Mouse (Mus musculus) urinary bladder, adult 2 months (tissue): ENCODE measurements around the gene Tbc1d1. TPM values are rescaled to one million over a fixed set of nuclear protein-coding genes. Genes with fewer than 3 reads are reported as not detected.

Experiments used
- DNase-seq: peaks from one replicate; pipeline ENCODE4 v3.0.0; 2022; ENCODE audit warnings: low spot score
- polyA plus RNA-seq: library from polyadenylated mRNA; depleted of rRNA; stranded (reverse); fragments of >200 nt; gene quantifications from 2 replicates; pipeline ENCODE4 v1.2.3, GENCODE M21; 2012; rRNA removed

Tbc1d1 gene
- polyA plus RNA-seq, result 41.2 and 42.3 TPM in 2 replicates

DNA sequence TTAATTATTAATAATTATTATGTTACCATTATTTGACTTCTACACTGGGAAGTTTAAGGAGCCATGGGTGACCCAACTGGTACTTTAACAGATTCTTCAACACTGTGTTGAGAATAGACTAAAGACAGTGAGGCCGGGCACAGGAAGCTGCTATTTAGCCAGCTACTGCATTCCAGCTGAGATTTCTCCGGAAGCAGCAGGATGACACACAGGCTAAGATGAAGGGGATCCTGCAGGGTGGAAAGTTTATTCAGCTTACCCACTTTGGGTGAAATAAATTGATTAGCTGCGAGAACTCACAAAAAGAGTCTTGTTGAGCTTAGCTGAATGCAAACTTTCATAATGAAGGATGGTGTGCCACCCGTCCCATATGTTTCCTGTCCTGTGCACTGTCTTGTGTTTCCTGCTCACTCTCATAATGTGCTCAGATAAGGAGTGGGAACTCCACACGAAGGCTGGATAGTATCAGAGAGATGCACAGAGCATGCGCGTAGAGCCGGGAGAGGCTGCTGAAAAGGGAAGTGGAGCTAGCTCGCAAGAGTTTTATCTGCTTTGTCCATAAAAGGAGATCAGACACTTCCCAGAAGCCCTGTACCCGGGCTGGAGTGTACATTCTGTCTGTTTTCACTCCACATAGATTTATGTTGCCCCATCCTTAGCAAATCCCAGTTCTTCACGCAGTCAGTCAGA is at the start of gene Tbc1d1:
Gene Tbc1d1, plus strand, starts transcription at position 445 of the 690 bp plus-strand sequence.
- no peak for DNase-seq

DNA sequence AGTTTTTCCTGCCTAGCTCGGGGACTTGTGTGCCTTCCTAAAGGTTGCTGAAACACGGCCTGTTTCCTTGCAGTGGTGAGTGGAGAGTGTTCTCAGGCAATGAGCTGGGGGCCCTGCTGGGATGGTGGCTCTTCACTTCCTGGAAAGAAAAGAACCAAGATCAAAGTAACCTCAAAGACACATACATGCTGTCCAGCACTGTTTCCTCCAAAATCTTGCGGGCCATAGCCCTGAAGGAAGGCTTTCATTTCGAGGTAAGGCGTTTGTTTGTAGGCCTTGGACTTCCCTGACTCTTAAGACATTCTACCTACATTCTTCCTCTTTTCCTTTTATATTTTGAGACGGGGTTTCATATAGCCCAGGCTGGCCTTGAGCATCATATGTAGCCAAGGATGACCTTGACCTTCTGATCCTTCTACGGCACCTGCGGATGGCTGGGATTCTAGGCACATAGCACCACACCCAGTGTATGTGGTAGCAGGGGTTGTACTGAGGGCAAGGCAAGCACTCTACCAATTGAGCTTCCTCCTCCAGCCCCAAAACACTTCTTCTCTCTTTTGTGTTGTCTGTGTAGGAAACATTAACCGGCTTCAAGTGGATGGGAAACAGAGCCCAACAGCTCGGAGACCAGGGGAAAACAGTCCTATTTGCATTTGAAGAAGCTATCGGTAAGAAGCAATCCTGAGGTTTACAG is 48.4 kb upstream of the Tbc1d1 start:
- DNase-seq, result no peak

- DNase-seq, result no peak
These were observed 46.9 kb upstream of the Tbc1d1 start for GRCm38 (mm10) chr5:64109217-64109616.

- no peak for DNase-seq
These were observed 43.7 kb upstream of the Tbc1d1 start for GRCm38 (mm10) chr5:64112360-64112759.

DNA sequence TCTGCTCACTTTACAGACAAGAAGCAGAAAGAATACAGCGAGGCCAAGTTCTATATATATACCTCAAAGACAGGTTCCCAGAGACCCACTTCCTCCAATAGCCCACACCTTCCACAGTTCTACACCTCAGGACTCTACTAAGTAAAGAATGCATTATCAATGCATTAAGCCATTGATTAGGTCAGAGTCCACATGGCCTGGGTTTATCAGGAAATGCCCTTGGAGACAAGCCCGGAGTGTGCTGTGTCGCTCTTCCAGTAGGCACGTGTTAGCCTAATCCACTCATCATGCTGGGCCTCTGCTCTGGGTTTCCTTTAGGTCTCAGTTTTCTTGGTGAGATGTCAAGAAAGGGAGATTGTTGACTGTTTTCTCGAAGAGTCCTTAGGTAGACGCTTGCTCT is 41.9 kb upstream of the Tbc1d1 start:
- no peak for DNase-seq

- no peak for DNase-seq
These were observed 38.9 kb upstream of the Tbc1d1 start for GRCm38 (mm10) chr5:64117191-64117590.

DNA sequence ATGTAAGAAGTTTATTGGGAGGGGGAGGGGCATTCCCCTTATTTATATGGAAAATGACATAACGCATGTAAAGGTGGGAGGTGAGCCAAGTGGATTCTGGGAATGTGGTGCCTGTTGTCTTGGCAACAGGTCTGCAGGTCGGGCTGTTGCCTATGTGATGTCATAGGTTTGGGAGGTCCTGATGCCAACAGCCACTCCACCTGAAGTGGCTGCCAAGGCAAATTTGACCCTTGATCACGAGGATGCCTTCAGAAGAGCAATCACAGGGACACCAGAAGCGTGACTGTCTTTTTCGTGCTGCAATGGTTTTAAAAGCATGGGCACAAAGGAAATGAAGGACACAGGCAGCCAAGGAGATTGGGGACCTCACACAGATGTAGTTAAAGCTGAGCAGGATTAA is 30.3 kb upstream of the Tbc1d1 start:
- no peak for DNase-seq

GRCm38 (mm10) chr5:64131550-64131949 is 24.6 kb upstream of the Tbc1d1 start:
- DNase-seq, result no peak

- DNase-seq, result no peak
These were observed 22.2 kb upstream of the Tbc1d1 start for GRCm38 (mm10) chr5:64133901-64134300.

GRCm38 (mm10) chr5:64136325-64136724 is 19.8 kb upstream of the Tbc1d1 start:
- no peak for DNase-seq

DNA sequence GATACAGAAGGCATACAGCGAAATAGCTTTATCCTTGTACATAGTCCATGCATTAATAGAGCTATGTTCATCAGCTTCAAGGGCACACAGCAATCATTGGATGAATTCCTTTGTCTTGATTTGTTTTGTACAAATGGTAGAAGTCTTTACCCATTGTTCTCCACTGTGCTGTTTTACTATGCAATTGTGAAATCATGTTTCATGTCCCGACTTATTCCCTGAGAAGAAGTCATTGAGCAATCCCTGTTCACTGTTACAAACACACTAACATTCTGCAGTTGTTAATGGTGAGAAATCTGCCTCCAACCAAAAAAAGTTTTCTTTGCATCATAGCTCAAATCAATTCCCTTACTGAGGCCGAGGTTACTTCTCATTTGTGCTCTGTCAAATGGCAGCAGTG is 15.9 kb upstream of the Tbc1d1 start:
- DNase-seq, result no peak

GRCm38 (mm10) chr5:64144315-64144714 is 11.8 kb upstream of the Tbc1d1 start:
- no peak for DNase-seq

GRCm38 (mm10) chr5:64146384-64147005 is 9.6 kb upstream of the Tbc1d1 start:
- DNase-seq, result no peak

DNA sequence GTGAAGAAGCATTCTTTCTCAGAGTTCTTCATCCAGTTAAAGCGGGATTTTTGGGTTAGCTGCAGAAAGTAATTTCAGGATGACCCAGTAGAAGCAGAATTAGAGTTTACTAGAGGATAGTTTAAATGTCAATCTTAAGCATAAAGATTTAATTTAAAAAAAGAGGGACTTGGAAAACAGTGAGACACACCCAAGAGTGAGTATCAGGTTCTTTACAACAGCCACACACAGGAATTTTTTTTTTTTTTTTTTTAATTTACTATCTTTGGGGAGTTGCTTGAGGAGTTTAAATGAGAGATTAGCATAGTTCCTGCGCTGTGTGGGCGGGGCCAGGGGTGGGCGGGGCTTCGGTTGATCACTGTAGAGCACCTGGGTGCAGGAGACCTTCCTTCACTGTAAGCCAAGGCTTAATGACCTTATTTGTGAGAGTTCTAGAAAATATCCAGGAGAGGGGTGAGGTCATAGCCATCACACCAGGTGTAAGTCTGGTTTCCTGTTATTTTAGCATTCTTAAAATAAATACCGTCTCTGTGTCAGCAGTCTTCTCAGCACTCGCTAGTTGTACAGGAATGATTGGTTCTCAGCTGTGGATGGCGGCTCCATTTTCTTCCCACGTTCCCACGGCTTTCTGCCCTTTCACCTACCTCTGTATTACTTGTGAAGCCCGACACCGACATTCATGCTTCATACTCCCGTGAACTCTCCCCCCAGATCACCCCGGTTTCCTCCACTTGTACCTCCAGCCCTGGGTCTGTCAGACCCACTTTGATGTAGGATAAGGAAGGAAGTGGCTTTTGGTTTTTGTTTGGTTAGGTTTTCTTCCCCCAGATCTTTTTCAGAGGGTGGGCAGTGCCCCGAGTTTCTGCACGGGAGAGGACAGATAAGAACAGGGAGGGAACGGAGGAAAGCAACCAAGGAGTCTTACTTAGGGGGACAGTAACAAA is 6.6 kb upstream of the Tbc1d1 start:
- no peak for DNase-seq

DNA sequence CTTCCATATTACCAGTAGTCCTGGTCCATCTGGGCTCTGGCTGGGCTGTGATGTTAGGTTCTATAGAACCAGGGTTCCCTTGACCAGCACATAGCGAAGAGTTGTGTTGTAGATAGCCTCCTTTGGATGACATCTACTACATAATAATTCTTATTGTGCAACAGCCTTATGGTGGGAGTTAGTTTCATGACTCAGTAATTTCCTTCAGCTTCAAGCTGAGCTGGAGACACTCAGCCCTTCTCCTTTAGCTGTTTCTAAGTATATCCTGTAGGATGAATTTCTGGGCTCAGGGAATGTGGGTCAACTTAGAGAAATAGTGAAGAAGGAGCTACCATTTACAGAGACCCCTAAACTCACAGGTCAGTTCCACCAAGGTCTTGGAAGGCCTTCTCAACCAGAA is 2.8 kb upstream of the Tbc1d1 start:
- DNase-seq, result no peak

DNA sequence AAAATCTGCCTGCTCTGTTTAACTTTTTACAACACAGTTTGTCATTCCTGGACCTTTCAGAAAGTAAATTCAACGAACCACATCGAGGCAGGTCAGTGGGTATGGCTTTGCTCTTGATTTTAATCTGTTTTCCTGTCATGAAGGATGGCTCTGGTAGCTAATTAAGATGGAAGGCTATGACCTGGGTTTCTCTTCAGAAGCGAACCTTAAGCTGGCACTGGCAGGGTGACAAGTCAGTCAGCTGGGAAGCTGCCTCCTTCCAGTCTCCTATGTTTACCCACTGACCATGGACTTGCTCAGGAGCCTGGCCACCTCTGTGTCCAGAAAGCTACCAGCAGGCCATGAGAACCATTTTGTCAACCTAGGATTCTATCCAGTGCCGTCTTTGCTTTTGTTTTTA is 474 bp downstream of the Tbc1d1 start:
- DNase-seq, result no peak

- DNase-seq, result no peak
These were observed 1.8 kb downstream of the Tbc1d1 start for GRCm38 (mm10) chr5:64157926-64158325.

- DNase-seq, result no peak
These were observed 2.4 kb downstream of the Tbc1d1 start for GRCm38 (mm10) chr5:64158501-64158900.

- peak; percentile 35 for DNase-seq
These were observed 3.1 kb downstream of the Tbc1d1 start for GRCm38 (mm10) chr5:64159065-64159780.

GRCm38 (mm10) chr5:64159781-64160704 is 3.9 kb downstream of the Tbc1d1 start:
- DNase-seq, result peak; percentile 68
